Mouse (Mus musculus): ENCODE measurements around the gene Tescl. TPM values are rescaled to one million over a fixed set of nuclear protein-coding genes. Genes with fewer than 3 reads are reported as not detected.

The Tescl gene
- polyA plus RNA-seq, 1 experiment from 2014 or later = not detected

DNA sequence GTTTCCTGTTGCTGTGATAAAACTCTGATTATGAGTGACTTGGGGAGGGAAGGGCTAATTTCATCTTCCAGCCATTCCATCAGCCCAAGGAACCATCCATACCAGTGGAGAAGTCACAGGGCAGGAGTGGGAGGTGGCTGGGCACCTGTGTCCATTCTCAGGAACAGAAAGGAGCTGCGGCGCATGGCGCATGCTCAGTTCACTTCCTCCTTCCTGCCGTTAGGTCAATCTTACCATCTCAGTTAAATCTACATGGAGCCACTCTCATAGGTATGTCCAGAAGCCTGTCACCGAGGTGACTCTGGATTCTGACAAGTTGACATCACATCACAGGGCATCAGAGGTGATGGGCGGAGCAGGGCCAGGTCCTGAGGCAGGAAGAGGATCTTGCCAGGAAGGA is 21.9 kb upstream of the Tescl start:
- H3K9ac ChIP-seq (ENCODE audit: low read length) = no peak overlapping the region
- 90% methylated on average over 6 of the region's 6 CpGs for WGBS
- H3K4me3 ChIP-seq (ENCODE audit: low read depth, low read length) = no peak overlapping the region
- H3K27me3 ChIP-seq (ENCODE audit: control insufficient read depth, insufficient read depth, low read length) = no peaks in the 10 kb centered on the region
- no peak for ATAC-seq (ENCODE audit: insufficient number of reproducible peaks, low FRiP score, low TSS enrichment, low read depth)
- DNase-seq (ENCODE audit: low spot score) = no peak
- no peaks in the 10 kb centered on the region for H3K4me1 ChIP-seq (ENCODE audit: control insufficient read depth, insufficient read depth, low read length)
- no peak overlapping the region for H3K27ac ChIP-seq (replicated peaks; ENCODE audit: low read depth, low read length)
- no peaks in the 10 kb centered on the region for H3K36me3 ChIP-seq (ENCODE audit: control insufficient read depth, insufficient read depth, low read length)
- no peaks in the 10 kb centered on the region for H3K9me3 ChIP-seq (ENCODE audit: control insufficient read depth, low read length)
- no peak overlapping the region for H3K4me2 ChIP-seq (ENCODE audit: low read depth, severe bottlenecking)

DNA sequence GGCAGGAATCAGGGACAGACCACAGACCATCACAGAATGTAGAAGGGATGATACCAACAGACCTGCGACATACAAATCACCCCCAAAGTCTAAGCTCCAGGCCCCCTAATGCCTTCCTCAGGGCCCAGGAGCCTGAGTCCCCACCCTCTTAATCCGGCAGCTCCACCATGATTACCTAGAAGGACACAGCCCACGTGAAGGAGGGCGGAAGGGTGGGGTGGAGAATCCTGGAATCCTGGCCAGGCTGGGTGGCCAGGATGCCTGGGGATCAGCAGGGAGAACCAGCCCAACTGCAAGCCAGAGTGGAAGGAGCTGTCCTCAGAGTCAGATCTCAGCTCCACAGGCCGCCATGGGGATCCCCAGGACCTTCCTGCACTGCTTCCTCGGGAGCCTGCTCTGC is 15.2 kb upstream of the Tescl start, which contains the start of gene Lypd5:
Gene Lypd5, plus strand, starts transcription at position 301 of the 400 bp plus-strand sequence.
- H3K27me3 ChIP-seq (ENCODE audit: control insufficient read depth, insufficient read depth, low read length) = no peaks in the 10 kb centered on the region
- no peaks in the 10 kb centered on the region for H3K9me3 ChIP-seq (ENCODE audit: control insufficient read depth, low read length)
- no peaks in the 10 kb centered on the region for H3K4me1 ChIP-seq (ENCODE audit: control insufficient read depth, insufficient read depth, low read length)
- no peaks in the 10 kb centered on the region for H3K36me3 ChIP-seq (ENCODE audit: control insufficient read depth, insufficient read depth, low read length)
- H3K9ac ChIP-seq (ENCODE audit: low read length) = no peak within 1 kb of the TSS
- no peak within 1 kb of the TSS for H3K4me2 ChIP-seq (ENCODE audit: low read depth, severe bottlenecking)
- 46% methylated on average over 6 of the region's 6 CpGs for WGBS
- ATAC-seq (ENCODE audit: insufficient number of reproducible peaks, low FRiP score, low TSS enrichment, low read depth) (no peak), DNase-seq (ENCODE audit: low spot score) (no peak)
- H3K27ac ChIP-seq (replicated peaks; ENCODE audit: low read depth, low read length) = no peak within 1 kb of the TSS
- H3K4me3 ChIP-seq (ENCODE audit: low read depth, low read length) = no peak within 1 kb of the TSS

DNA sequence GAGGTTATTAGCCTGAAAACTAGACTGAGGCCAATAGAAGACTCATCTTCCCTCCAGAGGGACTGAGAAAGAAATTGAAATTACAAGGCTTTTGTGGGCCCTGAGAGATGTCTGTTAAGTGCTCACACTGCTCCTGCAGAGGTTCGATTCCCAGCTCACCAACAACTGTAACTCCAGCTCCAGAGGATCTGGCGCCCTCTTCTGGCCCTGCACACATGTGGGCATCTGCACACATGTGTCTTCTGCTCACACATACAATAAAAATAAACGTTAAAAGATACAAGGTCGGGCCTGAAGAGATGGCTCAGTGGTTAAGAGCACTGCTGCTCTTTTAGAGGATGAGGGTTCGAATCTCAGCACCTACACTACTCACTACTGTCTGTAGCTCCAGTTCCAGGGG is 12.7 kb upstream of the Tescl start:
- Histone ChIP-seq H3K4me3 (ENCODE audit: low read depth, low read length) (no peak overlapping the region), H3K9ac (ENCODE audit: low read length) (no peak overlapping the region), H3K9me3 (ENCODE audit: control insufficient read depth, low read length) (no peaks in the 10 kb centered on the region), H3K27me3 (ENCODE audit: control insufficient read depth, insufficient read depth, low read length) (no peaks in the 10 kb centered on the region), H3K4me1 (ENCODE audit: control insufficient read depth, insufficient read depth, low read length) (no peaks in the 10 kb centered on the region), H3K27ac (replicated peaks; ENCODE audit: low read depth, low read length) (no peak overlapping the region), H3K36me3 (ENCODE audit: control insufficient read depth, insufficient read depth, low read length) (no peaks in the 10 kb centered on the region), H3K4me2 (ENCODE audit: low read depth, severe bottlenecking) (no peak overlapping the region)
- DNase-seq (ENCODE audit: low spot score) (no peak), ATAC-seq (ENCODE audit: insufficient number of reproducible peaks, low FRiP score, low TSS enrichment, low read depth) (no peak)
- 65% methylated on average over 5 of the region's 5 CpGs for WGBS

DNA sequence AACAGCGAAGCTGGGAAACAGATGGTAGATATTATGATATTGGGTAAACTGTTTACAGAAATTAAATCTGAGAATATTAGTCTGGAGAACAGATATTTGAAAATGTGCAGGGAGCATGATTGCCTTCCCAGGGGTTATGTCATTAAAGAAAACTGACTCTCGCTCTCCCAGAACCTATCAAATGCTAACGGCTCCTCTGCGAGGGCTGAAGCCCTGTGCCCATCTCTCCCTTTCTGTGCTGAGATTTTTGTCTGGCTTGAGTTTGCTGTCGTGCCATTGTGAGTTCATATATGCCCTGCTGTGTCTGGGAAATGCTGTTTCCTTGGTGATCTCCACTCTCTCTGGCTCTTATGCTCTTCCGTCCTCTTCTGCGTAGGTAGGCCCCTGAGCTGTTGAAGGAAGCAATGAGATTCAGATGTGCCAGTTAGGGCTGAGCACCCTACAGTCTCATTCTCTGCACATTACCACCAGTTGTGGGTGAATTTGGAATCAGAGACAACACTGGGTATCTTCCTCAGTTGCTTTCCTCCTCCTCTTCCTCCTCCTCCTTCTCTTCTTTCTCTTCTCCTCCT is 10.1 kb upstream of the Tescl start:
- Histone ChIP-seq H3K36me3 (ENCODE audit: control insufficient read depth, insufficient read depth, low read length) (no peaks in the 10 kb centered on the region), H3K4me1 (ENCODE audit: control insufficient read depth, insufficient read depth, low read length) (no peaks in the 10 kb centered on the region), H3K4me2 (ENCODE audit: low read depth, severe bottlenecking) (no peak overlapping the region), H3K9ac (ENCODE audit: low read length) (no peak overlapping the region), H3K9me3 (ENCODE audit: control insufficient read depth, low read length) (no peaks in the 10 kb centered on the region), H3K27me3 (ENCODE audit: control insufficient read depth, insufficient read depth, low read length) (no peaks in the 10 kb centered on the region), H3K4me3 (ENCODE audit: low read depth, low read length) (no peak overlapping the region), H3K27ac (replicated peaks; ENCODE audit: low read depth, low read length) (no peak overlapping the region)
- no peak for DNase-seq (ENCODE audit: low spot score)
- 78% methylated on average over 7 of the region's 7 CpGs for WGBS
- no peak for ATAC-seq (ENCODE audit: insufficient number of reproducible peaks, low FRiP score, low TSS enrichment, low read depth)

DNA sequence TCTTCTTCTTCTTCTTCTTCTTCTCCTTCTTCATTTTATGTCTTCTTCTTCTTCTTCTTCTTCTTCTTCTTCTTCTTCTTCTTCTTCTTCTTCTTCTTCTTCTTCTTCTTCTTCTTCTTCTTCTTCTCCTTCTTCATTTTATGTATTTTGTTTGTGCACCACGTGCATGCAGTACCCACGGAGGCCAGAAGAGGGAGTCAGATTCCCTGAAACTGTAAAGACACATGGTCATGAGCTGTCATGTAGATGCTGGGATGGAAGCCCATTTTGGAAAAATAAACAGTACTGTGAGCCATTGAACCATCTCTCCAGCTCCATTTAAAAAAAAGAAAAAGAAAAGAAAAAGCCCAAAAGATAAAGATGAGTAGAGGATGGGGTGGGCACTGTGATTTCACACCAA is 4.5 kb upstream of the Tescl start:
- H3K9ac ChIP-seq (ENCODE audit: low read length) = no peak overlapping the region
- H3K4me3 ChIP-seq (ENCODE audit: low read depth, low read length) = no peak overlapping the region
- no peaks in the 10 kb centered on the region for H3K36me3 ChIP-seq (ENCODE audit: control insufficient read depth, insufficient read depth, low read length)
- peaks cover 6% of the 10 kb centered on the region for H3K27me3 ChIP-seq (ENCODE audit: control insufficient read depth, insufficient read depth, low read length)
- no peak for DNase-seq (ENCODE audit: low spot score)
- no peak overlapping the region for H3K27ac ChIP-seq (replicated peaks; ENCODE audit: low read depth, low read length)
- H3K4me1 ChIP-seq (ENCODE audit: control insufficient read depth, insufficient read depth, low read length) = no peaks in the 10 kb centered on the region
- 46% methylated on average over 2 of the region's 2 CpGs for WGBS
- no peak for ATAC-seq (ENCODE audit: insufficient number of reproducible peaks, low FRiP score, low TSS enrichment, low read depth)
- H3K4me2 ChIP-seq (ENCODE audit: low read depth, severe bottlenecking) = no peak overlapping the region
- no peaks in the 10 kb centered on the region; the same call in 1 of the 2 replicates for H3K9me3 ChIP-seq (ENCODE audit: control insufficient read depth, low read length)

DNA sequence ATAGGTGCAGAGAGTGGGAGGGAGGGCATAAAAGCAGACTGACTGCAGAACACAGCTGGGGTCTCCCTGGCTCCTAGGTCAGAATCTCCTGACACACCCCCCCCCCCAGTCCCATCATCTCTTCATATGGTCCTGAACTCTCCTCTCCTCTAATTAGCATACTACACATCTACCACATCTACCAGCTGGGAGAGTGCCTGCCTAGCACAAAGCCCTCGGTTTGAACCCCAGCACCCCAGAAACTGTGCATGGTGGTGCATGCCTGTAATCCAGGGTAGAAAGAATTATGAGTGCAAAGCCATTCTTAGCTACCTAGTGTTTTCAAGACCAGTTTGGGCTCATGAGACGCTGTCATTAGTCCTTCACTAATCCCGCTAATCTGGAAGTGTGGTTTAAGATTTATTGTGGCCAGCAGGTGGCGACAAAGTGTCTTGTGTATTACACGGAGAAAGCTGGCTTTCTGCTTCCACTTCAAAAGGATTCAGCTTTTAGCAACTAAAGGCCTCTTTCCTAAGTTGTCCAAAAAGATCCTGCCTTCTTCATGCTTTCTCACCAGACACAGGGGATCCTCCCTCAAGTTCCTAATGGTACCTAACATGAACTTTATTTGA is 2.1 kb upstream of the Tescl start:
- no peak for ATAC-seq (ENCODE audit: insufficient number of reproducible peaks, low FRiP score, low TSS enrichment, low read depth)
- WGBS = 12% methylated on average over 5 of the region's 5 CpGs

DNA sequence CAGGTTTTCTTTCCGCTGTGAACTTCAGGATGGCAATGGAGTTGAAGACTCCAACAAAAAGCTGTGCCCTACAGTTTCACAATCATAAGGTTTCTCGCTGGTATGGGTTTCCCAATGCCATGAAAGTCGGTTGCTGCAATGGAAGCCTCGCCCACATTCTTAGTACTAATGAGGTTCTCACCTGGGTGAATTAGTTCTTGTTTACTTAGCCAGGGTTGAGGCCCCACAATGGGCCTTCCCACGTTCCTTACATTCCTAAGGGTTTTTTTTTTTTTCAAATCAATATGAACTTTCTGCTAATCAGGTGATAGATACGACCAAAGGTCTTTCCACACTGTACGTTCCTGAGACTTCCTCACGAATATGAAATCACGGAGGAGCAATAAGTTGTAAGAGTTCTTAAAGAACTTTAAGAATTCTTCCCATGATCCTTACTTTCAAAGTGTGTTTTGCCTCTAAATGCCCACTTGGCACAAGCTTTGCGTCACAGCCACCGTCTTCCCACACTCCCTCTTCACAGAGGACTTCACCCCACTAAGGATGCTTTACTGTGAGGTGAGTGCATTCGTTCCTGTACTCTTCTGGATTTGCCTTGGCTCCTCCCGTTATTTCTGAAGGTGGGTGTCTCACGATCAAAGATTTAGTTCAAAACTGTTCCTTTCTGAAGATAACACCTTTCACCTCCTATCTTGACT is 6.3 kb downstream of the Tescl start:
- 80% methylated on average over 14 of the region's 14 CpGs for WGBS
- H3K36me3 ChIP-seq (ENCODE audit: control insufficient read depth, insufficient read depth, low read length) = no peaks in the 10 kb centered on the region
- no peaks in the 10 kb centered on the region for H3K27me3 ChIP-seq (ENCODE audit: control insufficient read depth, insufficient read depth, low read length)
- no peaks in the 10 kb centered on the region for H3K4me1 ChIP-seq (ENCODE audit: control insufficient read depth, insufficient read depth, low read length)
- no peak overlapping the region for H3K4me3 ChIP-seq (ENCODE audit: low read depth, low read length)
- H3K9ac ChIP-seq (ENCODE audit: low read length) = no peak overlapping the region
- no peaks in the 10 kb centered on the region for H3K9me3 ChIP-seq (ENCODE audit: control insufficient read depth, low read length)
- no peak overlapping the region for H3K4me2 ChIP-seq (ENCODE audit: low read depth, severe bottlenecking)
- ATAC-seq (ENCODE audit: insufficient number of reproducible peaks, low FRiP score, low TSS enrichment, low read depth) = no peak
- H3K27ac ChIP-seq (replicated peaks; ENCODE audit: low read depth, low read length) = no peak overlapping the region
- DNase-seq (ENCODE audit: low spot score) = no peak

More for the DNA sequence above, 2.1 kb upstream of the Tescl start:
- H3K27ac ChIP-seq (replicated peaks; ENCODE audit: low read depth, low read length) = no peak overlapping the region
- H3K9me3 ChIP-seq (ENCODE audit: control insufficient read depth, low read length) = no peaks in the 10 kb centered on the region; the same call in 1 of the 2 replicates
- no peak overlapping the region for H3K4me3 ChIP-seq (ENCODE audit: low read depth, low read length)
- no peaks in the 10 kb centered on the region for H3K36me3 ChIP-seq (ENCODE audit: control insufficient read depth, insufficient read depth, low read length)
- no peak overlapping the region for H3K9ac ChIP-seq (ENCODE audit: low read length)
- no peaks in the 10 kb centered on the region for H3K4me1 ChIP-seq (ENCODE audit: control insufficient read depth, insufficient read depth, low read length)
- no peak overlapping the region for H3K4me2 ChIP-seq (ENCODE audit: low read depth, severe bottlenecking)
- peak; percentile 78 for DNase-seq (ENCODE audit: low spot score)
- H3K27me3 ChIP-seq (ENCODE audit: control insufficient read depth, insufficient read depth, low read length) = peaks cover 11% of the 10 kb centered on the region

DNA sequence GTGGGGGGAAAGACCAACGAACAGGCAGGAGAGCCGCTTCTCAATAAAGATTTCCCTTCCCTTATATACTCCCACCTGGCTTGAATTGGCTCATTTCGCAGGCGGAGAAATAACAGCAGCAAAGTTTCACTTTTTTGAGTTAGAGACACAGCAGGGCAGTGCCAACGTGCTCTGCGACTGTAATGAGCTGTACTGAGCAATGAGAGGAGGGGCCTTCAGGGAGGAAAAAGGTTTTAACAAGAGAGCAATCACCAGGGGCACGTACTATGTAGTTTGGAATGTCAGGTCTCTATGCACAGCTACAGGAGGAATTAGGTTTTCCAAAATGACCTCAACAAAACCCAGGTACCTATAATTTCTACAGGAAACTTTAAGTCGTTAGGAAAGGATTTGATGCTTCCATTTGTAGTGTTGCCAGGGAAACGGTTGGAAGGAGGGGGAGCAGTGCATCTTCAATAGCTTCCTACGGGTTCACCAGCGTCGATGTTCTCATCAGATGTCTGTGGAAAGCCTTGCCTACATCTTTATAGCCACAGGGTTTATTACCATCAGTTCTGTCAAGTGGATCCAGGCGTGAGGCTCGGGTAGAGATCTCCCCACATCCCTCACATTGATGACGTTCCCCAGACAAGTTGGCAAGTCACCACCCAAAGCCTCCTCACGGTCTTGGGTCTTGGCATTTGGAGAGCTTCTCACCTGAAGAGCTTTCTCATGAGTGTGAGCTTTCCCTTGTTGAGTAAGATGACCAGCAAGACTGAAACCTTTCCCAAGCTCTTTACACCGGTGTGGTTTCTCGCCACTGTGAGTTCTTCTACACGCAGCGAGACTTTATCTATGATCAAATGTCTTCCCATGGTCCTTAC is 7.2 kb downstream of the Tescl start:
- Histone ChIP-seq H3K36me3 (ENCODE audit: control insufficient read depth, insufficient read depth, low read length) (no peaks in the 10 kb centered on the region), H3K9me3 (ENCODE audit: control insufficient read depth, low read length) (no peaks in the 10 kb centered on the region), H3K9ac (ENCODE audit: low read length) (peak overlapping the region; percentile 27; the same call in 1 of the 2 replicates), H3K4me2 (ENCODE audit: low read depth, severe bottlenecking) (peak overlapping the region; percentile 56), H3K4me3 (ENCODE audit: low read depth, low read length) (peak overlapping the region; percentile 26), H3K4me1 (ENCODE audit: control insufficient read depth, insufficient read depth, low read length) (no peaks in the 10 kb centered on the region), H3K27ac (replicated peaks; ENCODE audit: low read depth, low read length) (no peak overlapping the region), H3K27me3 (ENCODE audit: control insufficient read depth, insufficient read depth, low read length) (no peaks in the 10 kb centered on the region)
- 49% methylated on average over 20 of the region's 20 CpGs for WGBS
- ATAC-seq (ENCODE audit: insufficient number of reproducible peaks, low FRiP score, low TSS enrichment, low read depth) = no peak
- peak; percentile 27 for DNase-seq (ENCODE audit: low spot score)

Measured in limb, embryonic 11.5 days (tissue).